Mouse (Mus musculus) inflammation-experienced regulatory T-cells, adult 6 months (primary cell): ENCODE results near the gene Snx3. TPM values are rescaled to one million over a fixed set of nuclear protein-coding genes. Genes with fewer than 3 reads are reported as not detected.

Experiments used
- ATAC-seq: one replicate; pipeline ENCODE4 v1.8.0; 2017
- polyA plus RNA-seq, 3 experiments: library from polyadenylated mRNA; unstranded; fragments of 100-300 nt; shearing (Covaris generic); gene quantifications; one replicate each; pipeline ENCODE4 v1.2.1; 2017

Gene Snx3
- polyA plus RNA-seq, 3 experiments from 2014 or later, result 198 to 221 (median 215) TPM

GRCm38 (mm10) chr10:42578698-42579474 lies 77.1 kb downstream of the Snx3 start:
- ATAC-seq, result no peak

- no peak for ATAC-seq
Measured at GRCm38 (mm10) chr10:42579475-42580130, 77.8 kb downstream of the Snx3 start.

- no peak for ATAC-seq
Measured at GRCm38 (mm10) chr10:42580131-42580950, 78.5 kb downstream of the Snx3 start.

- no peak for ATAC-seq
Measured at GRCm38 (mm10) chr10:42580951-42581277, 79.1 kb downstream of the Snx3 start.

GRCm38 (mm10) chr10:42581694-42582565 lies 80.1 kb downstream of the Snx3 start:
- no peak for ATAC-seq

- no peak for ATAC-seq
Measured at GRCm38 (mm10) chr10:42582566-42583110, 80.8 kb downstream of the Snx3 start.

- ATAC-seq, result no peak
Measured at GRCm38 (mm10) chr10:42583157-42583872, 81.5 kb downstream of the Snx3 start, which contains the start of the genes Nr2e1 and Ostm1. Nr2e1 (minus strand) TSS chr10:42583632. Ostm1 (plus strand) TSS chr10:42583822.

- no peak for ATAC-seq
Measured at GRCm38 (mm10) chr10:42583902-42584435, 82.1 kb downstream of the Snx3 start.

- ATAC-seq, result no peak
Measured at GRCm38 (mm10) chr10:42584436-42584983, 82.7 kb downstream of the Snx3 start.

Other genes with a start within 250 kb of the Snx3 start
- gene Foxo3, start 225.3 kb upstream of the Snx3 start, polyA plus RNA-seq, result 10 to 100 TPM in 1 of 3 experiments, 1 to 10 TPM in 2; 6.6 to 11.9 (median 9.2) TPM
- gene Afg1l, start 23.5 kb upstream of the Snx3 start, polyA plus RNA-seq, result 1 to 10 TPM; 3.3 to 5.5 (median 3.4) TPM
- gene Nr2e1, start 81.6 kb downstream of the Snx3 start, polyA plus RNA-seq, result not detected
- gene Ostm1, start 81.8 kb downstream of the Snx3 start, polyA plus RNA-seq, result 10 to 100 TPM; 34.7 to 46.2 (median 41.6) TPM